8 mouse cellular contexts compared by ENCODE assay signal in the genomic region with DNA sequence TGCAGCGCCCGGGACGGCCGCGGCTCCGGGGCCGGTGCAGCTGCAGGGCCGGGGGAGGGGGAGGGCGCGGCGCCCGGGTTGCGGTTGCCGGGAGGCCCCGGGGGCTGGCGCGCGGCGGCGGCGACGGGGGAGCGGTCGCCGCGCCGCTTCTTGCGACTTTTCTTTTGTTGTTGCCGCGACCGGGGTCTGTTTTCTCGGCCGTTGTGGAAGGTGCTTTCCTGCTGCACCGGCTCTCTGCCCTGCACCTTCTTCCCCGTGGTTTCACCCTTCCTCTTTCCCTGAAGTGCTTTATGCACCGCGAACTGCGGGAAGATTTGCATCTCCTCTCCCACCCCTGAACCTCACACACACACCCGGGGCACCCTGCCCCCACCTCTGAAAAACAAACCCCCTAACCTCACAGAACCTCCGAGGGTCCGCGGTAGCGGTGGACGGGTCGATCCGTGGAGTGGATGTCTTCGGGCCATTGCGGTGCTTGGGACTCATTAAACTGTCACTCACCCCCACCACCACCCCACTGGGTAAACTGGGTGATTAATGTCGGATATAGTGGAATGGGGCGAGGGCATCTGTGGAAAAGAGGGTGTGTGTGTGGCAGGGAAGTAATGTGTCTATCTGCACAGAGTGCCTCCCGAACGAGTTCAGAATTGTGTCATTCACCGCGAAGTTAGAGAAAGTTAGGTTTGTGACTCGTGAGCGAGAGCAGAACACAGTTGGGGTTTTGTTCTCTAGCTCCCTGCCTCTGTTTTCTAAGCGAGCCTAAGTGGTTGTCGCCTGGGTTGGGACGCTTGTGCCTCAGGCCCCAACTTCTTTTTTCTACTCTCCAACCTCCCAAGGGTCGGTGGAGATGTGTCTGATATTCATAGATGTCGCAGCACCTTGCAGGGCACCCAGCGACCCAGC. TPM values are rescaled to one million over a fixed set of nuclear protein-coding genes. Genes with fewer than 3 reads are reported as not detected.
DNase-seq lines count a peak whose midpoint lies in the region; ATAC-seq and TF ChIP-seq lines count a peak whose summit lies in the region.

No protein-coding gene starts in this region.

- peak overlapping the region; percentile 91 for H3K9ac ChIP-seq in intestine, postnatal 0 days (ENCODE audit: low read depth, low read length)
- H3K9ac ChIP-seq in lung, embryonic 15.5 days, result peak overlapping the region; percentile 73

- H3K9me3 ChIP-seq in intestine, postnatal 0 days (ENCODE audit: control insufficient read depth), result no peaks in the 10 kb centered on the region
- H3K9me3 ChIP-seq in lung, embryonic 15.5 days, result no peaks in the 10 kb centered on the region

- 1% methylated on average over 36 of the region's 62 CpGs for WGBS in intestine, postnatal 0 days
- under 1% methylated on average over 37 of the region's 62 CpGs for WGBS in lung, embryonic 15.5 days

- peak overlapping the region; percentile 80 for H3K4me2 ChIP-seq in intestine, postnatal 0 days (replicated peaks; ENCODE audit: low read depth)
- peak overlapping the region; percentile 84 for H3K4me2 ChIP-seq in lung, embryonic 15.5 days

- peaks cover 12% of the 10 kb centered on the region for H3K36me3 ChIP-seq in intestine, postnatal 0 days (ENCODE audit: control insufficient read depth, insufficient read depth)
- H3K36me3 ChIP-seq in lung, embryonic 15.5 days, result peaks cover 11% of the 10 kb centered on the region

- DNase-seq in layer of hippocampus, adult 2 months (ENCODE audit: low spot score in 2 of 2), result no peak
- no peak for DNase-seq in layer of hippocampus, postnatal 25 days (ENCODE audit: extremely low spot score in 1 of 2, low spot score in 1 of 2)
- peak; percentile 16 for DNase-seq in c-Kit-positive CD71-positive TER-119-positive erythroid progenitor cells, embryonic 14.5 days (ENCODE audit: low spot score)
- peak; percentile 34 for DNase-seq in forelimb bud, embryonic 11.5 days (ENCODE audit: low read depth, low spot score)
- peak; percentile 51 to 57 for DNase-seq in urinary bladder, postnatal 36 days (ENCODE audit: low spot score in 2 of 2)

- H3K4me1 ChIP-seq in intestine, postnatal 0 days (replicated peaks; ENCODE audit: control insufficient read depth, insufficient read depth, low read length), result no peaks in the 10 kb centered on the region; the same call in 1 of the 2 replicates
- H3K4me1 ChIP-seq in lung, embryonic 15.5 days, result peaks cover 38% of the 10 kb centered on the region

- no peaks in the 10 kb centered on the region for H3K27me3 ChIP-seq in intestine, postnatal 0 days (replicated peaks; ENCODE audit: control insufficient read depth, insufficient read depth, low read length)
- H3K27me3 ChIP-seq in lung, embryonic 15.5 days, result no peaks in the 10 kb centered on the region

- no peak for TF ChIP-seq CTCF in layer of hippocampus, adult 2 months (conservative IDR thresholded peaks at IDR 0.05)
- no peak for TF ChIP-seq CTCF in intestine, postnatal 0 days (IDR thresholded peaks at IDR 0.05; ENCODE audit: low read depth)

- peak overlapping the region; percentile 84 for H3K4me3 ChIP-seq in layer of hippocampus, adult 2 months
- H3K4me3 ChIP-seq in intestine, postnatal 0 days (ENCODE audit: low read depth, low read length), result peak overlapping the region; percentile 55
- peak overlapping the region; percentile 90 for H3K4me3 ChIP-seq in lung, embryonic 15.5 days

- peak overlapping the region; percentile 91 for H3K27ac ChIP-seq in layer of hippocampus, adult 2 months
- H3K27ac ChIP-seq in intestine, postnatal 0 days (ENCODE audit: low read depth, low read length), result peak overlapping the region; percentile 93
- H3K27ac ChIP-seq in lung, embryonic 15.5 days, result peak overlapping the region; percentile 88

- ATAC-seq in intestine, postnatal 0 days, result no peak; the same call in 1 of the 2 replicates
- ATAC-seq in lung, embryonic 15.5 days (ENCODE audit: borderline replicate concordance, extremely low read depth, low FRiP score, low TSS enrichment), result no peak
- ATAC-seq in neutrophil, adult 5-6 weeks (ENCODE audit: extremely low read depth, insufficient number of reproducible peaks, low FRiP score, poor library complexity, severe bottlenecking), result peak; percentile 15; the same call in 1 of the 2 replicates

RNA-seq across cellular contexts. Expression of a gene that starts 0.9 kb away (rescaled TPM):
- 100 to 1,000 TPM; 585 to 647 TPM for total RNA-seq in layer of hippocampus, adult 2 months (2021)
- 100 to 1,000 TPM; 563 to 635 TPM for total RNA-seq in layer of hippocampus, postnatal 25 days (2021)
- 2.5 and 3.1 TPM in 2 replicates for polyA plus RNA-seq in intestine, postnatal 0 days (2015; fragmentation: Nextera tagmentation; extraction: Ambion mirVana)
- polyA plus RNA-seq in lung, embryonic 15.5 days (2015; fragmentation: Nextera tagmentation; extraction: Ambion mirVana), result 1.8 and 2.5 TPM in 2 replicates
- total RNA-seq in neutrophil, adult 5-6 weeks (2017), result 91.1 and 91.6 TPM in 2 replicates

Comparison
In these comparisons a context has a peak if more than half of its experiments do, and no peak if none do; other contexts are left out.
1. DNase-seq: peak in c-Kit-positive CD71-positive TER-119-positive erythroid progenitor cells, embryonic 14.5 days (single experiment), forelimb bud, embryonic 11.5 days (single experiment) and urinary bladder, postnatal 36 days (2 of 2); none in layer of hippocampus, adult 2 months (0 of 2) and layer of hippocampus, postnatal 25 days (0 of 2).
2. Peak in every context shown above with its lines, with median percentiles within 50 percentile points of each other: H3K27ac ChIP-seq and H3K4me3 ChIP-seq.